Mouse (Mus musculus) spleen, adult 2 months (tissue): ENCODE results near the gene Map4k4.

ENCODE experiments used
- CTCF ChIP-seq: fragments of 200-500 bp; IDR thresholded peaks from 2 replicates; pipeline ENCODE4 v1.5.1; 2011; ENCODE audit warnings: mild to moderate bottlenecking, inconsistent platforms; ENCODE audit not compliant: insufficient read depth, insufficient read length, insufficient replicate concordance; ENCODE audit errors: extremely low read depth
- POLR2A ChIP-seq: fragments of 200-500 bp; IDR thresholded peaks from 2 replicates; pipeline ENCODE4 v1.6.1; 2011; ENCODE audit warnings: low read depth, low read length, inconsistent platforms

DNA sequence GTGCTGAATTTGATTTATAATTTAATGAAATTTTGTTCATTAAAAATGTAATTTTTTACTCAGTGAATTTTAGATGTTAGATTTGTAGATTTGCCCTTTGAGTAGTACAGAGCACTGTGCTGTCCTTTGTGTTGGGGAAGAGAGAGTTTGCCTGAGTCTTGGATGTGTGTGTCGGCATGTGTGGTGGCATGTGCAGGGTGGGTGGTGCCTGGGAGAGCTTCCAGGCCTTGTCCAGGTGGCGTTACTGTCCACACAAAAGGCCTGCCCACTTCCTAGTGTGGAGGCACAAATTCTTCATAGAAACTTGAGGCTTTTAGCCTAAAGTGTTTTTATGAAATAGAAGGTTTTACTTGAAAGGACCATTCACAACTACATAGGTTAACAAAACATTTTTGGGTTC, 36.2 kb downstream of the Map4k4 start:
- TF ChIP-seq CTCF (no peak), POLR2A (no peak)
